ENCODE assay signal across 10 mouse cellular contexts in genomic region chr8:120462119-120462551, GRCm38 (mm10).
DNase-seq lines count a peak whose midpoint lies in the region; ATAC-seq and TF ChIP-seq lines count a peak whose summit lies in the region.
"Had no signal": no experiment of that assay in that cellular context is flagged by ENCODE, and none has a peak within 500 bp of the region (broad histone marks: within the 10 kb centered on the region; RNA-seq: fewer than 3 reads in every experiment).

No protein-coding gene starts in this region.

- H3K4me1 ChIP-seq in forebrain, embryonic 11.5 days (replicated peaks; ENCODE audit: control insufficient read depth, insufficient read depth, low read length), result peaks cover 29% of the 10 kb centered on the region
- peaks cover 54% of the 10 kb centered on the region for H3K4me1 ChIP-seq in forebrain, embryonic 16.5 days (replicated peaks; ENCODE audit: control insufficient read depth, insufficient read depth, low read length)
- peaks cover 6 to 16% of the 10 kb centered on the region in 2 experiments; a peak in 2 of 4 replicates for H3K4me1 ChIP-seq in MEL (ENCODE audit: control insufficient read depth in 1 of 2, insufficient read depth in 2 of 2, low read length in 2 of 2)
- peaks cover 76% of the 10 kb centered on the region for H3K4me1 ChIP-seq in hindbrain, embryonic 13.5 days (replicated peaks)

- TF ChIP-seq POLR2A in MEL (IDR thresholded peaks at IDR 0.05; ENCODE audit: control insufficient read depth in 1 of 2, insufficient read depth in 1 of 2, low read depth in 1 of 2, low read length in 2 of 2, poor library complexity in 1 of 2), result no peak

- H3K9ac ChIP-seq in forebrain, embryonic 11.5 days (ENCODE audit: low read length), result peak overlapping the region; percentile 23; the same call in 1 of the 2 replicates
- no peak overlapping the region for H3K9ac ChIP-seq in forebrain, embryonic 16.5 days (replicated peaks; ENCODE audit: low read depth, low read length)
- peak overlapping the region; percentile 63 for H3K9ac ChIP-seq in MEL (ENCODE audit: control insufficient read depth, low read depth, low read length, poor library complexity, severe bottlenecking)
- H3K9ac ChIP-seq in hindbrain, embryonic 13.5 days, result peak overlapping the region; percentile 56

- H3K4me2 ChIP-seq in forebrain, embryonic 11.5 days (ENCODE audit: low read depth, low read length, severe bottlenecking), result no peak overlapping the region
- no peak overlapping the region for H3K4me2 ChIP-seq in forebrain, embryonic 16.5 days (ENCODE audit: low read length)
- no peak overlapping the region for H3K4me2 ChIP-seq in hindbrain, embryonic 13.5 days

- H3K9me3 ChIP-seq in forebrain, embryonic 11.5 days (ENCODE audit: control insufficient read depth, low read length), result no peaks in the 10 kb centered on the region
- no peaks in the 10 kb centered on the region for H3K9me3 ChIP-seq in forebrain, embryonic 16.5 days (ENCODE audit: control insufficient read depth, low read length)
- H3K9me3 ChIP-seq in MEL (replicated peaks; ENCODE audit: insufficient read depth, low read length), result no peaks in the 10 kb centered on the region
- no peaks in the 10 kb centered on the region for H3K9me3 ChIP-seq in hindbrain, embryonic 13.5 days

- 0 out of 4 replicates have a peak, but pooled peaks of 1 of the 2 experiments have one; percentile 9 for TF ChIP-seq EP300 in MEL (IDR thresholded peaks at IDR 0.05; ENCODE audit: low read depth in 1 of 2, low read length in 2 of 2)

- H3K4me3 ChIP-seq in forebrain, embryonic 11.5 days (ENCODE audit: low read depth, low read length), result no peak overlapping the region
- H3K4me3 ChIP-seq in forebrain, embryonic 16.5 days (replicated peaks; ENCODE audit: low read length), result no peak overlapping the region
- H3K4me3 ChIP-seq in MEL (ENCODE audit: control insufficient read depth in 1 of 2, insufficient read depth in 1 of 2, low read depth in 2 of 2, low read length in 2 of 2), result peak overlapping the region; percentile 52 to 68
- H3K4me3 ChIP-seq in hindbrain, embryonic 13.5 days, result no peak overlapping the region
- H3K4me3 ChIP-seq: erythroblast, embryonic 14.5 days; layer of hippocampus, adult 2 months had no signal

- TF ChIP-seq CTCF in MEL (IDR thresholded peaks at IDR 0.05 in 2 of 3, conservative IDR thresholded peaks at IDR 0.05 in 1 of 3; ENCODE audit: control insufficient read depth in 1 of 3, insufficient read depth in 1 of 3, low read depth in 2 of 3, low read length in 3 of 3, poor library complexity in 1 of 3, severe bottlenecking in 1 of 3), result no peak

- WGBS in forebrain, embryonic 11.5 days, result 43% methylated on average over 15 of the region's 15 CpGs
- 37% methylated on average over 15 of the region's 15 CpGs for WGBS in forebrain, embryonic 16.5 days
- 23% methylated on average over 15 of the region's 15 CpGs for WGBS in hindbrain, embryonic 13.5 days

- DNase-seq in forebrain, embryonic 11.5 days (ENCODE audit: low spot score), result no peak
- peak; percentile 68 for DNase-seq in MEL (ENCODE audit: low read depth, low spot score)
- DNase-seq in lung, postnatal 4 days, result peak; percentile 60 to 87
- no peak for DNase-seq in embryo, embryonic 9.5 days (ENCODE audit: extremely low spot score)
- DNase-seq in cerebellum, postnatal 14 days, result no peak
- no peak for DNase-seq in left cerebral cortex, postnatal 36 days (ENCODE audit: low spot score in 2 of 2)

- no peak for ATAC-seq in forebrain, embryonic 11.5 days (replicated peaks; ENCODE audit: low FRiP score)
- no peak for ATAC-seq in forebrain, embryonic 16.5 days
- no peak for ATAC-seq in hindbrain, embryonic 13.5 days (ENCODE audit: low FRiP score)

- H3K27me3 ChIP-seq in forebrain, embryonic 11.5 days (ENCODE audit: control insufficient read depth, insufficient read depth, low read length), result no peaks in the 10 kb centered on the region
- no peaks in the 10 kb centered on the region for H3K27me3 ChIP-seq in forebrain, embryonic 16.5 days (replicated peaks; ENCODE audit: control insufficient read depth, insufficient read depth, low read length)
- no peaks in the 10 kb centered on the region for H3K27me3 ChIP-seq in MEL (ENCODE audit: control insufficient read depth in 1 of 2, insufficient read depth in 2 of 2, low read length in 2 of 2)
- no peaks in the 10 kb centered on the region for H3K27me3 ChIP-seq in hindbrain, embryonic 13.5 days

- H3K79me2 ChIP-seq in MEL (ENCODE audit: control insufficient read depth, insufficient read depth, low read length, poor library complexity), result no peaks in the 10 kb centered on the region

- no peaks in the 10 kb centered on the region for H3K36me3 ChIP-seq in forebrain, embryonic 11.5 days (ENCODE audit: control insufficient read depth, insufficient read depth, low read length)
- H3K36me3 ChIP-seq in forebrain, embryonic 16.5 days (ENCODE audit: control insufficient read depth, insufficient read depth), result no peaks in the 10 kb centered on the region
- peaks cover 0 to 6% of the 10 kb centered on the region in 2 experiments; a peak in 1 of 4 replicates for H3K36me3 ChIP-seq in MEL (ENCODE audit: control insufficient read depth in 1 of 2, insufficient read depth in 2 of 2, low read length in 2 of 2)
- no peaks in the 10 kb centered on the region for H3K36me3 ChIP-seq in hindbrain, embryonic 13.5 days

- intact Hi-C loops in left cerebral cortex, postnatal 36 days (cut with DNase I), result no loop called here

- TF ChIP-seq RAD21 in MEL (IDR thresholded peaks at IDR 0.05; ENCODE audit: low read depth, low read length), result no peak

- H3K27ac ChIP-seq in forebrain, embryonic 11.5 days (ENCODE audit: low read depth, low read length), result no peak overlapping the region
- no peak overlapping the region for H3K27ac ChIP-seq in forebrain, embryonic 16.5 days (ENCODE audit: low read length)
- H3K27ac ChIP-seq in MEL (ENCODE audit: control insufficient read depth, low read depth, low read length), result no peak overlapping the region
- peak overlapping the region; percentile 83 for H3K27ac ChIP-seq in hindbrain, embryonic 13.5 days
- H3K27ac ChIP-seq: layer of hippocampus, adult 2 months had no signal

TF ChIP-seq in MEL, 35 proteins besides CTCF, POLR2A, EP300 and RAD21:
- TF ChIP-seq TBP (IDR thresholded peaks at IDR 0.05; ENCODE audit: low read depth, low read length) (0 out of 2 replicates have a peak, but pooled peaks have one; percentile 43), TCF12 (IDR thresholded peaks at IDR 0.05; ENCODE audit: low read depth, low read length) (0 out of 2 replicates have a peak, but pooled peaks have one; percentile 21), MYC (IDR thresholded peaks at IDR 0.05; ENCODE audit: low read depth, low read length) (peak; percentile 60; the same call in 1 of the 2 replicates), POLR2AphosphoS2 (IDR thresholded peaks at IDR 0.05; ENCODE audit: low read length) (no peak), TAL1 (IDR thresholded peaks at IDR 0.05; ENCODE audit: low read length) (peak; percentile 43; the same call in 1 of the 2 replicates), MXI1 (IDR thresholded peaks at IDR 0.05; ENCODE audit: low read depth, low read length) (peak; percentile 53), SIN3A (IDR thresholded peaks at IDR 0.05; ENCODE audit: low read length) (peak; percentile 40; the same call in 1 of the 2 replicates), RCOR1 (IDR thresholded peaks at IDR 0.05; ENCODE audit: low read depth, low read length) (peak; percentile 38; the same call in 1 of the 2 replicates), JUND (IDR thresholded peaks at IDR 0.05; ENCODE audit: low read depth, low read length) (no peak), NELFE (IDR thresholded peaks at IDR 0.05; ENCODE audit: low read depth, low read length) (no peak), HCFC1 (IDR thresholded peaks at IDR 0.05; ENCODE audit: low read depth, low read length) (no peak), ETS1 (IDR thresholded peaks at IDR 0.05; ENCODE audit: low read depth, low read length) (no peak), CHD2 (IDR thresholded peaks at IDR 0.05; ENCODE audit: low read length) (no peak), MAX (IDR thresholded peaks at IDR 0.05; ENCODE audit: low read length) (peak; percentile 79)
TF ChIP-seq in MEL: peak in this region for 8.

Comparison
In these comparisons a context has a peak if more than half of its experiments do, and no peak if none do; other contexts are left out.
1. DNase-seq: peak in MEL (single experiment) and lung, postnatal 4 days (2 of 2); none in forebrain, embryonic 11.5 days (single experiment), embryo, embryonic 9.5 days (single experiment), cerebellum, postnatal 14 days (0 of 2) and left cerebral cortex, postnatal 36 days (0 of 2).
2. H3K4me3 ChIP-seq: peak in MEL (2 of 2); none in forebrain, embryonic 11.5 days (single experiment), forebrain, embryonic 16.5 days (single experiment) and hindbrain, embryonic 13.5 days (single experiment).